Mouse (Mus musculus): ENCODE results near the gene Pcdh7. TPM values are rescaled to one million over a fixed set of nuclear protein-coding genes. Genes with fewer than 3 reads are reported as not detected.

Pcdh7 gene
- total and polyA plus RNA-seq, 2 experiments from 2014 or later: 22.4 to 169 TPM

- H3K27ac ChIP-seq (ENCODE audit: low read depth): no peak overlapping the region
- WGBS: 85% methylated on average over 2 of the region's 2 CpGs
- no peaks in the 10 kb centered on the region for H3K36me3 ChIP-seq (replicated peaks; ENCODE audit: control insufficient read depth, insufficient read depth, low read length)
- TF ChIP-seq CTCF (IDR thresholded peaks at IDR 0.05; ENCODE audit: low read depth) (no peak), EP300 (IDR thresholded peaks at IDR 0.05; ENCODE audit: low read depth) (no peak)
- no peak overlapping the region for H3K4me3 ChIP-seq (ENCODE audit: low read depth, low read length)
- ATAC-seq (ENCODE audit: insufficient read depth, low read depth) (no peak), DNase-seq (ENCODE audit: low spot score) (no peak)
- no peaks in the 10 kb centered on the region for H3K27me3 ChIP-seq (ENCODE audit: control insufficient read depth, insufficient read depth, low read length)
- H3K4me2 ChIP-seq (ENCODE audit: low read depth, low read length): no peak overlapping the region
- H3K9ac ChIP-seq (replicated peaks; ENCODE audit: low read depth, low read length): no peak overlapping the region
- H3K9me3 ChIP-seq (replicated peaks; ENCODE audit: control insufficient read depth, low read length): no peaks in the 10 kb centered on the region
- H3K4me1 ChIP-seq (ENCODE audit: control insufficient read depth, insufficient read depth): peaks cover 25% of the 10 kb centered on the region
Observed at GRCm38 (mm10) chr5:57774496-57774895, 56.7 kb downstream of the Pcdh7 start.

GRCm38 (mm10) chr5:57778093-57778492, 60.3 kb downstream of the Pcdh7 start:
- H3K9ac ChIP-seq (replicated peaks; ENCODE audit: low read depth, low read length): no peak overlapping the region
- 0 out of 2 replicates have a peak, but pooled peaks have one; percentile 14 for ATAC-seq (ENCODE audit: insufficient read depth, low read depth)
- H3K9me3 ChIP-seq (replicated peaks; ENCODE audit: control insufficient read depth, low read length): no peaks in the 10 kb centered on the region
- WGBS: 11% methylated on average over 3 of the region's 3 CpGs
- peak overlapping the region; percentile 26; the same call in 1 of the 2 replicates for H3K4me2 ChIP-seq (ENCODE audit: low read depth, low read length)
- peaks cover 19% of the 10 kb centered on the region for H3K4me1 ChIP-seq (ENCODE audit: control insufficient read depth, insufficient read depth)
- TF ChIP-seq EP300 (IDR thresholded peaks at IDR 0.05; ENCODE audit: low read depth): no peak
- TF ChIP-seq CTCF (IDR thresholded peaks at IDR 0.05; ENCODE audit: low read depth): no peak
- H3K4me3 ChIP-seq (ENCODE audit: low read depth, low read length): no peak overlapping the region
- no peaks in the 10 kb centered on the region for H3K36me3 ChIP-seq (replicated peaks; ENCODE audit: control insufficient read depth, insufficient read depth, low read length)
- peak; percentile 26 for DNase-seq (ENCODE audit: low spot score)
- H3K27ac ChIP-seq (ENCODE audit: low read depth): peak overlapping the region; percentile 27
- H3K27me3 ChIP-seq (ENCODE audit: control insufficient read depth, insufficient read depth, low read length): no peaks in the 10 kb centered on the region

- Histone ChIP-seq H3K4me2 (ENCODE audit: low read depth, low read length) (no peak overlapping the region), H3K4me1 (ENCODE audit: control insufficient read depth, insufficient read depth) (peaks cover 19% of the 10 kb centered on the region), H3K27ac (ENCODE audit: low read depth) (no peak overlapping the region), H3K36me3 (replicated peaks; ENCODE audit: control insufficient read depth, insufficient read depth, low read length) (no peaks in the 10 kb centered on the region), H3K4me3 (ENCODE audit: low read depth, low read length) (no peak overlapping the region), H3K9me3 (replicated peaks; ENCODE audit: control insufficient read depth, low read length) (no peaks in the 10 kb centered on the region), H3K27me3 (ENCODE audit: control insufficient read depth, insufficient read depth, low read length) (no peaks in the 10 kb centered on the region), H3K9ac (replicated peaks; ENCODE audit: low read depth, low read length) (no peak overlapping the region)
- no peak for ATAC-seq (ENCODE audit: insufficient read depth, low read depth)
- no peak for DNase-seq (ENCODE audit: low spot score)
- TF ChIP-seq CTCF (IDR thresholded peaks at IDR 0.05; ENCODE audit: low read depth): no peak
Observed at GRCm38 (mm10) chr5:57779951-57780350, 62.2 kb downstream of the Pcdh7 start.

GRCm38 (mm10) chr5:57780574-57780973, 62.8 kb downstream of the Pcdh7 start:
- 76% methylated on average over 4 of the region's 4 CpGs for WGBS
- no peak for TF ChIP-seq EP300 (IDR thresholded peaks at IDR 0.05; ENCODE audit: low read depth)
- TF ChIP-seq CTCF (IDR thresholded peaks at IDR 0.05; ENCODE audit: low read depth): no peak
- Histone ChIP-seq H3K4me1 (ENCODE audit: control insufficient read depth, insufficient read depth) (peaks cover 19% of the 10 kb centered on the region), H3K4me2 (ENCODE audit: low read depth, low read length) (no peak overlapping the region), H3K27ac (ENCODE audit: low read depth) (no peak overlapping the region), H3K9me3 (replicated peaks; ENCODE audit: control insufficient read depth, low read length) (no peaks in the 10 kb centered on the region), H3K4me3 (ENCODE audit: low read depth, low read length) (no peak overlapping the region), H3K36me3 (replicated peaks; ENCODE audit: control insufficient read depth, insufficient read depth, low read length) (no peaks in the 10 kb centered on the region), H3K9ac (replicated peaks; ENCODE audit: low read depth, low read length) (no peak overlapping the region), H3K27me3 (ENCODE audit: control insufficient read depth, insufficient read depth, low read length) (no peaks in the 10 kb centered on the region)
- DNase-seq (ENCODE audit: low spot score) (no peak), ATAC-seq (ENCODE audit: insufficient read depth, low read depth) (no peak)

DNA sequence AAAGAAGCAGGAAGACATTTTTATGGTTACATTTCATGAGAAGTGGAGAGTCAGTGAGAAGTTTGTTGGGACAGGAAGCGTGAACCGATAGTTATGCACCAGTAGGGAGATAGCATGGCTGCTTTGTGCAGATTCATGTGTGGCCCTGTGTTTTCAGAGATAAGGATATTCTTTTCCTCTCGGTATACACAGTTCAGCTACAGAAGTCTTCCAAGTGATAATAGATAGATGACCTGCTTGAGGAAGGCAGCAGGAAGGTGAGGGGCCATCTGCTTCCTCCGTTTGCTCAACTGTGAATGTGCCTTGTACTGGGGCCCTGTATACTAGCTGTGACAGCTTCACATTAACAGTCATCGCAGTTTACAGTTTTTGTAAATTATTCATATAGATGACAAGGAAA, 64.2 kb downstream of the Pcdh7 start:
- Histone ChIP-seq H3K4me1 (ENCODE audit: control insufficient read depth, insufficient read depth) (peaks cover 17% of the 10 kb centered on the region), H3K27me3 (ENCODE audit: control insufficient read depth, insufficient read depth, low read length) (no peaks in the 10 kb centered on the region), H3K4me2 (ENCODE audit: low read depth, low read length) (no peak overlapping the region), H3K27ac (ENCODE audit: low read depth) (peak overlapping the region; percentile 25; the same call in 1 of the 2 replicates), H3K4me3 (ENCODE audit: low read depth, low read length) (no peak overlapping the region), H3K36me3 (replicated peaks; ENCODE audit: control insufficient read depth, insufficient read depth, low read length) (no peaks in the 10 kb centered on the region), H3K9ac (replicated peaks; ENCODE audit: low read depth, low read length) (no peak overlapping the region), H3K9me3 (replicated peaks; ENCODE audit: control insufficient read depth, low read length) (no peaks in the 10 kb centered on the region)
- 31% methylated on average over 5 of the region's 5 CpGs for WGBS
- DNase-seq (ENCODE audit: low spot score) (peak; percentile 24), ATAC-seq (ENCODE audit: insufficient read depth, low read depth) (peak; percentile 47; the same call in 1 of the 2 replicates)
- TF ChIP-seq CTCF (IDR thresholded peaks at IDR 0.05; ENCODE audit: low read depth): no peak
- no peak for TF ChIP-seq EP300 (IDR thresholded peaks at IDR 0.05; ENCODE audit: low read depth)

- Histone ChIP-seq H3K36me3 (replicated peaks; ENCODE audit: control insufficient read depth, insufficient read depth, low read length) (no peaks in the 10 kb centered on the region), H3K27ac (ENCODE audit: low read depth) (no peak overlapping the region), H3K4me2 (ENCODE audit: low read depth, low read length) (no peak overlapping the region), H3K9ac (replicated peaks; ENCODE audit: low read depth, low read length) (no peak overlapping the region), H3K9me3 (replicated peaks; ENCODE audit: control insufficient read depth, low read length) (no peaks in the 10 kb centered on the region), H3K27me3 (ENCODE audit: control insufficient read depth, insufficient read depth, low read length) (no peaks in the 10 kb centered on the region), H3K4me1 (ENCODE audit: control insufficient read depth, insufficient read depth) (peaks cover 11% of the 10 kb centered on the region), H3K4me3 (ENCODE audit: low read depth, low read length) (no peak overlapping the region)
- DNase-seq (ENCODE audit: low spot score) (no peak), ATAC-seq (ENCODE audit: insufficient read depth, low read depth) (no peak)
- WGBS: 64% methylated on average over 3 of the region's 3 CpGs
- TF ChIP-seq CTCF (IDR thresholded peaks at IDR 0.05; ENCODE audit: low read depth) (no peak), EP300 (IDR thresholded peaks at IDR 0.05; ENCODE audit: low read depth) (no peak)
Observed at GRCm38 (mm10) chr5:57782546-57782945, 64.8 kb downstream of the Pcdh7 start.

Measured in heart, postnatal 0 days (tissue).